Mouse (Mus musculus): Measurements from ENCODE around the gene Ifnab.

Gene Ifnab

DNA sequence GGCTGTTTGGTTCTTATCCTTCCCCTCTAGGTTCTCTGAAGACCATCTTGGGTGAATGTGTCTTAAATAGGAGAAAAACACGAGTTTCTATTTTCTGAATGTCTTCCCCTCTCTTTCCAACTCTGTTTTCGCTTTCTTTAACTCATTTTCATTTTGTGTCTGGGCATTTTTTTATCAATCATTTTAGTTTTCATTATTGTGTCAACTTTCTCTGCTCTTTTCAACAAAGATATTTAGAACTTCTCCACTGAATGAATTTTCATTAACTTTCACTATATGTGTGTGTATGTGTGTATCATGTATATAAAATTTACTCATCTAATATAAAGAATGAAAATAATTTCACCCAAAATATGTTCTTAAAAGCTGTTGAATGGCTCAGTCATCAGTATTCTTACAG lies at the start of gene Ifnab:
Gene Ifnab (minus strand): TSS at position 101 of the 400 bp plus-strand sequence.
- in situ Hi-C loops (cut with MboI; ENCODE audit: low sequenced_read_pairs) = no loop called here

DNA sequence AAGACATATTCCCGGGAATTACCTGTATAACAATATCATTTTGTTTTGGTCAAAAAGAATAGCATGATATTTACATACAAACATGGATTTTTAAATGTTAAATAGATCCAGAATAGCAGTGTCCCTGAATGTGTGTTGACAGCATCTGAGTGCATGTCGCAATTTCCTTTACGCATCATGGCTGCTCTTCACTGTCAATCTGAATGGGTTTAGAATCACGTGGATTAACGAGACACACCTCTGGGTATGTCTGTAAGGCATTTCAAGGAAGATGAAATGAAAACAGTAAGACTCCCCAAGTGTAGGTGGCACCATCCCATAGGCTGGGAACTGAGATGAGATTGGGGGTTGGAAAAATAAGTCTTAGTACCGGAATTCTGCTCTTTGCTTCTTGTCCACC lies 47.9 kb upstream of the Ifnab start:
- in situ Hi-C loops (cut with MboI; ENCODE audit: low sequenced_read_pairs) = no loop called here

DNA sequence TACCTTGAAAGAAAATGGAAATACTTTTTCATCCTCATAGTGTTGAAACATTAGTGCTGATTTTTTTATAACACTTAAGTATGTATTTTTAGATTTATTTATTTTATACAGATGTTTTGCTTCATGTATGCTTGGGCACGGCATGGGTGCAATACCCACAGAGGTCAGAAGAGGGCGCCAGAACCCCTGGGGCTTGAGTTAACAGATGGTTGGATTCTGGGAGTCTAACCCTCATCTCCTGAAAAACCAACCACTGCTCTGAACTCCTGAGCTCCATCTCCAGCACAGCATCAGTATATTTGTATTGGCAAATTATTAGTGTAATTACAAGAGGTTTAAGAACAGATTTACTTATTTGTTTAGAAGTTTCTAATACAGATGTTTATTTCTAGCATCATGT lies 47.3 kb upstream of the Ifnab start:
- in situ Hi-C loops (cut with MboI; ENCODE audit: low sequenced_read_pairs) = no loop called here

DNA sequence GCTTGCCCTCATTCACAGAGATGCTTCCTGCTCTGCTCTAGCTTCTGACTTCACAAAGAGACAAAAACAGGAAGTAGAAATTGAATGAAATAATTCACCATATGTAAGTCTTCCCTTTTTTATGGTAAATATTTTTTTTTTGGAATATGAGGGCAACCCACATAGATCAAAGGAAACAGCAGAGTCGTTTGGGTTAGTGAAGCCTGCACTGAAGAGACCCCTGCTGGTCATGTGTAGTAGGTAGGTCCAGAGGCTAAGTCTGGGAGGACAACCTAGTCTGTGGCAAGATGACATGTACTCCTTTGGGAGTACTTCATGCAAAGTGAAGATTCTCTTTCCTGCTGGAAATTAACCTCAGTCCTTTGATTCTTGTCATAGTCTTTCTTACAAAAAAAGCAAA lies 36.2 kb upstream of the Ifnab start:
- in situ Hi-C loops (cut with MboI; ENCODE audit: low sequenced_read_pairs) = no loop called here

DNA sequence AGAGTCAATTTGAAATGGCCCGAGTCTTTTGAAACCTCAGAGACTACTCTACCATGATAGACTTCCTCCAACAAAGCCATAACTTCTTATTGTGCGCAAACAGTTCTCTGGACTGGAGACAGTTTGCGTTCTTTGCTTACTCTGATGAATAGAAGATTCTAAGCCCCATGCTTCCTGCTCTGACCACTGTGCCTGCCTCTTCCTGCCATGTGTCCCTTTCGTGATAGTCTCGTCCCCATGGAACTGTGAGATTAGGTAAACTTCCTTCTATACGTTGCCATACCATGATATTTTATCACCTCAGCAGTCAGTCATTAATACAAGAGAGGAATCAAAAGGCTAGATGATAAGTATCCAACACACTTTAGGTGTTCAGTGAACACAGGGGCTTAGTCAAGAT lies 35.6 kb upstream of the Ifnab start:
- in situ Hi-C loops (cut with MboI; ENCODE audit: low sequenced_read_pairs) = no loop called here

DNA sequence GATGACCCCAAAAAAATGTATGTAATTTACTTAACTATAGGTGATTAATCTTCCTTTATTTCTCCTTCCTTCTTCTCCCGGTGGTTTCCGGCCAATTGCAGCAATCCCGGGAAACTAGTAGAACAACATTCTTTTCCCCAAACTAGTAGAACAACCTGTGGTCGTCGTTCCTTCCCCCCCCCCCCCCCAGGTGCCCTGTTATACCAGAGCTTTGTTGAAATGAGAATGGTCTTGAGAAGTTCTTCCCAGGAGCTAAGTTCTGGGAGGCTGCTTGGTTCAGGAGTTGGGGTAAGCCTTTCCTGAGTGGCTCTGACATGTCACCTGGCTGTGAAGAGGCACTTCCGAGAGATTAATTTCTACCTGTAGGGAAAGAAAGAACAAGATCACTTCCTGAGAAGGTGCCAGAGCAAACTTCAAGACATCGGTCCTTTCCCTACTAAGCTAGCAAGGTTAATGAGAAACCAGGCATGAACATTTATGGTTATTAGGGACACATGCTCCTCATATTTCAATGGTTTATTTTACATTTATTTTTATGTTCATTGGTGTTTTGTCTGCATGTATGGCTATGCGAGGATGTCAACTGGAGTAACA lies 32.4 kb upstream of the Ifnab start:
- in situ Hi-C loops (cut with MboI; ENCODE audit: low sequenced_read_pairs) = no loop called here

DNA sequence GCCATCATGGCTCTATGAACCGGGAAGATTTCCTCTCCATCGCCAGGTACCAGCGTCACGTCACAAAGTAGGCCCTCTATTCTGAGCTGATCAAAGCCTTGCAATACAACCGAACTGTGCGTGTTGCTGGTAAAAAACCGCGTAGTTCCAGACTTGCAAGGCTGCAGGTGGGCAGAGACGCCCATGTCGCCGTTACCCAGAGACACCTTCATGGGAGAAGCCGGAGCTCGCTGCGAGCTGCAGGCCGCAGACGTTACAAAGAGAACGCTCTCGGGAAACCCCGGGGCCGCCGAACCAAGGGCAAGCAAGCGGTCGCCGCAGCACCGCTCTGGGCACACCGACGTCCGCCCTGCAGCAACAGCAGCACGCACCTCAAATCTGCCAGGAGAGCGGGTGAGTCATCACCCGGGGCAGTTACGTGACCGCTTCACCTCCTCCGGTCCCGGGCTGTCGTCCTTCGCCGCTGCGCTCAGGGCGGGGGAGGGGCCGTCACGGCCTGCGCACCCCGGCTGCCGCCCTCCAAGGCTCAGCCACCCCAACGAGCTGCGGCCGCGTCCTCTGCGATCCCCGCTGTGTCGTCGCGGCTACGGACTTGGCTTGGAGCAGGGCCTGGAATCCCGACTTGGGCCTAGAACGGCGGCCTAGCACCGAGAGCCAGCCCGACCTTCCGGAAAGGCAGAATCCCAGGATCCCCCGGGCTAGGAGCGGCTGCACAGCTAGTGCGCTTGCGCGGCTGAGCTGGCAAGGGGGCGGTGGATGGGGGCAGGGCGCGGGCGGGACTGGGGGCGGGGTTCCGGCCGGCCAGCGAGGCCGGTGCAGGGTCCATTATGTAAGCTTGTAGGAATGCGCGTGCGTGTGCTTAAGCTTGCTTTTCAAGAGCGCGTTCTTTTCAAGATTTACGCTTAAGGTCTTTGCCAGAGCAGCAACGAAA lies 30.9 kb upstream of the Ifnab start, which contains the start of the genes Gm26566 and Klhl9:
Gene Gm26566 (plus strand): TSS at position 15 of the 931 bp plus-strand sequence.
Gene Klhl9 (minus strand): TSS at position 675 of the 931 bp plus-strand sequence.
- in situ Hi-C loops (cut with MboI; ENCODE audit: low sequenced_read_pairs) = no loop called here

DNA sequence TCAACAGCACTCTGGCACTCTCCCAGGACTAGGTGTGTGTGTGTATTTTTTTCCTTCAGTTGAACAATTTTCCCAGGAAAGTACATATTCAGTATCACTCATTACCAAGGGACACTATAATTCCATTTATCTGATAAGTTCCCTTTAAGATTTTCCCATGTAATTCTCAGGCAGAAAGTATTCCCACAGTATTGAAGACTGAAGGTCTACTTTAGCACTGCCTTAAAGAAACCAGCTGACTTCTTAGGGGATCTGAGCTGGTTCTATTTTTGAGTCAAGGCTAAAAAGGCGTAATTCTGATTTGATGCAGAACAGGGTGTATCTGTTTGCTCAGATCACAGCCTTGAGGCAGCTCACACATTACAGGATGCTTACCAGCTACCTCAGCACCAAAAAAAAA lies 27.6 kb upstream of the Ifnab start:
- in situ Hi-C loops (cut with MboI; ENCODE audit: low sequenced_read_pairs) = no loop called here

DNA sequence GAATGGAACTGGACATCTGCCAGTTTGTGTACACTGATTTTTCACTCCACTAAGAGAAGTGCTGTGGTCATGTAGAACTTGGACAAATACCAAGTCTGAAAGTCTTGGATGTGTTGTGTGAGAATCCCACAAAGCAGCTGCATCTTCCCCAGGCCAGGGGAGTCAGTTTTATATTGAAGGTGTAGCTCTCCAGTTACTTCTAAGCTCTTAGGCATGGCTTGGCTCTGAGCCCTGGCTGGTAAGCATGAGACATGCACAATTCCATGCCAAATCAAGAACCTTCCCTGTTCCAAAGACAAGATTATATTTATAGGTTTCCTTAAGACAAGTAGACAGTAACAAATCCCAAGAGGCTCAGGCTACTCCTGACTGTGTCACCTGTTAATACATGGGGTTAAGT lies 23.9 kb upstream of the Ifnab start:
- in situ Hi-C loops (cut with MboI; ENCODE audit: low sequenced_read_pairs) = no loop called here

DNA sequence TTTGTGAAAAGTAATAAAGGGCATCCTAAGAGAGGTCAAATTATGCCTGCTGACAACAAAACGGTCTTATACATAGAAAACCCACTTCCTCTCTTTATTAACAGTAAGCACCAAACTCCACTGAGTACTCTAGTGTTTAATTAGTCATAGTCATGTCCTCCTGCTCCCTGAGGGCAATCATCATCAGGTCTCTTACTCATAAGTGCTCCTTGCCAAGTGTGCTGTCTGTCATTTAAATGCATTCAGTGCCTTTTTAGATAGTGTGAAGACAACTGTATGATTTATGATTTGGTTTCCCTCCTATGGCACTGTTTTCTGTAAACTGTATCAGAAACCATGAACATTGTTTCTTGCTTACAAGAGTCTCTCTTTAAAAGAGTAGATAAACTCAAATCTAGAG lies 23.1 kb upstream of the Ifnab start:
- in situ Hi-C loops (cut with MboI; ENCODE audit: low sequenced_read_pairs) = no loop called here

DNA sequence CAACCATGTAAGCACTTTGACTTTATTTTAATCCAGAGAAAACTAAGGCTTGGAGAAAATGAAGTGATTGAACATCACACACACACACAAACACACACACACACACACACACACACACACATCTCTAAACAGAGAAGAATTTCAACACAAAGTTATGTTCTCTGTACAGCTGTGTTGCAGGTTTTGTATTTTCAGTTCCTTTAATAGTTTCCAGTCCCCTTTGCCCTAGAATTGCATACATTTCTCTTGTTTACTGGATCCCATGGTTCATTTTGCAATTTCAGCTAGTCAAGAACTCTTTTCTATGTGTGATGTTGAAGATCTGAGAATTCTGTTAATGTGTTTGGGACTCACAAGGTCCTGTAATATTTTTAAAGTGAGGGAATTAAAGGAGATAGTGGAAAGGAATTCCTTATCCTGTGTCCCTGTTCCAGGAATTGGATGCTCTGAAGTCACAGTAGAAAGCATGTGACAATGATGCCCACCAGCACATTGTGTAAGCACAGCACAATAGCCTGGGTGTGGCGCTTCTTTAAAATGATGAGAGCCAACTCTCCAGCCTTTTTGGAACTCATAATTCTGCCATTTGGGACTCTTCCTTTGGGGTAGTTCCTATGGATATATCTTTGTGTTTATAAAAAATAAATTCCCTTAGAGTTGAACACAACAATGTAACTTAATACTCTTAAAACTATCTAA lies 16.1 kb upstream of the Ifnab start:
- in situ Hi-C loops (cut with MboI; ENCODE audit: low sequenced_read_pairs) = no loop called here

DNA sequence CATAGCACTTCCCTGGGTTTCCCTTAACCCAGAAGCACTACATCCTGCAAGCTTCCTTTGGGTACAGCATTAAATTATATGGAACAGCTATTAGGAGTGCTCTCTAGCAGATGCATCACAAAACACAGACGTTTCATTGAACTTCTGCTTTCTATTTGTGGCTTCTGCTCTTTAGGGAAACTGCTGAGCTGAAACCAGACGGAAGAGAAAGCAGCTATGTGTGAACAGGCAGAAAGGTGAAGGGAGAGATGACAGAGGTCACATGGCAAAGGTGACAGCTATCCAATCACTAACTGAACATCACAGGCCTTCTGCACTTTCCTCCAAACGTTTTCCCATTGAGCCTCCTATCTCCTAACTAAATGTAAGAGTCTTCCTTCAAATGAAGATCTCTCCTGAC lies 14.8 kb upstream of the Ifnab start:
- in situ Hi-C loops (cut with MboI; ENCODE audit: low sequenced_read_pairs) = no loop called here

DNA sequence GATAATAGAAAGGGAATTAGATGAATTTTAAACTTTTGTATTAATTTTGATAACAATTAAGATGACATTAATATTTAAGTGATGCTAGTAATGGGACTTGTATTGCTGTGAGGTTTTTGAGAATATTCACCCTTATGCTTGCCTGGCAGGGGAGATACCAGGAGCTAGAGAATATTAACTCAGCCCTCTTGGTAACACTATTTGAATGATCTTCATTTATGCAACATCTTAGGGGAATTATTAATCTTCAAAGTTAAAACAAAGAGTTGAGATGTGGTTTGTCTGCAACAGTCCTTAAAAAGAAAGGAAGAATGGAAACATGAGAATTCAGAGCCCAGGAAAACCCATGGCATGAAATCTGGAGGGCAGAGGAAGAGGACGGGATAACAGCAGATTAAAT lies 8.1 kb upstream of the Ifnab start:
- in situ Hi-C loops (cut with MboI; ENCODE audit: low sequenced_read_pairs) = no loop called here

DNA sequence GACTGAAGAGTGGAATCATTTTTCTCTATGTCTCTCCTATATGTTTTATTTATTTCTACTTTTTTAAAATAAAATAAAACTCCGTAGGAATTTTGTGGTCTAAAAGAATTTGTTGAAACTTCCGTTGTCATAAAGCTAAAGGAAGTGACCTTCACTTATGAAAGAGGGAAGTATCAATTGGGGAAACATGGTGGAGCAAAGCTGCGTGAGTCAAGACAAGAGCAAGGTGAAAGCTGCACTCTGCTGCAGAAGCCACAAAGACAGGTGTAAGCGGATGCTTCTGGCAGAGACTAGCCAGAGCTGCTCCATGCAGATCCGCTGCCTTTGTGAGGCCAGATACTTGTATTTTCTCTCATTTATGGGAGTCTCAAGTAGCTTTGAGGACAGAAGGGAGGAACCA lies 7.6 kb upstream of the Ifnab start:
- in situ Hi-C loops (cut with MboI; ENCODE audit: low sequenced_read_pairs) = no loop called here

DNA sequence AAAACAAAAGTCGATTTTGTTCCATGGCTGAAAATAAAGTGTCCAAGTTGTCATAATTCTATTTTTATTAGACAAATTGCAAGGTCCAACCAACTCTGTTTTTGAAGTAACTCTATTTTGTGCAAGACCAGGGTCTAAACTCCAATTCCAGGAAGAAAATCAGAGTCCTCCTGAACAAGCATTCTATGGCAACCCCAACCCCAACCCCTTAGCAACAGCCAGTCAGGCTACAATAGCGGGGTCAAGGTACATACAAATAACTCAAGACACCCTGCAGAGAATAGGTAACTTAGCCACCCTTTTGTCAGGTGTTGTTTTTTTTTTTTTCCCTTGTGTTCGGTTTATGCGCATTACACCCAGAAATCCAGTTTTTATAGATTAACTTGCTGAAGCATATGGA lies 6.6 kb upstream of the Ifnab start:
- in situ Hi-C loops (cut with MboI; ENCODE audit: low sequenced_read_pairs) = no loop called here

DNA sequence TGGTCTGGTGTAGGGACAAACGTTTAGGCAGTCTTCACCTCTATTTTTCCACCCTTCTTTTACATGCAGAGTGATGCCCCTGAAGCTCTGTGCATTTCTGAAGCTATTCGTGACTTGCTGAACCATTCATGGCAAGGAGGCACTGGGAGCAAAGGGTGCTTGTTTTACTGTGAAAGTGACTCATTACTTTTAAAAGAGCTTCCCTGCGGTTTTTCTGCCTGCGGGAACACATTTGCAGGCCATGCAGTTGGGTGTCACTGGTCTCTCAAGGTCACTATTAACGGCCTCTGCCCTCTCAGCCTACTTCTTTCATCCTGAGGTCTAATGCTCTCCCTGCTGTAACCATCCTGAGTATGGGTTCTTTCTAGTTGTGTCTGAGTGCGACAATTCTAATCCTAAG lies 5.9 kb upstream of the Ifnab start:
- in situ Hi-C loops (cut with MboI; ENCODE audit: low sequenced_read_pairs) = no loop called here

DNA sequence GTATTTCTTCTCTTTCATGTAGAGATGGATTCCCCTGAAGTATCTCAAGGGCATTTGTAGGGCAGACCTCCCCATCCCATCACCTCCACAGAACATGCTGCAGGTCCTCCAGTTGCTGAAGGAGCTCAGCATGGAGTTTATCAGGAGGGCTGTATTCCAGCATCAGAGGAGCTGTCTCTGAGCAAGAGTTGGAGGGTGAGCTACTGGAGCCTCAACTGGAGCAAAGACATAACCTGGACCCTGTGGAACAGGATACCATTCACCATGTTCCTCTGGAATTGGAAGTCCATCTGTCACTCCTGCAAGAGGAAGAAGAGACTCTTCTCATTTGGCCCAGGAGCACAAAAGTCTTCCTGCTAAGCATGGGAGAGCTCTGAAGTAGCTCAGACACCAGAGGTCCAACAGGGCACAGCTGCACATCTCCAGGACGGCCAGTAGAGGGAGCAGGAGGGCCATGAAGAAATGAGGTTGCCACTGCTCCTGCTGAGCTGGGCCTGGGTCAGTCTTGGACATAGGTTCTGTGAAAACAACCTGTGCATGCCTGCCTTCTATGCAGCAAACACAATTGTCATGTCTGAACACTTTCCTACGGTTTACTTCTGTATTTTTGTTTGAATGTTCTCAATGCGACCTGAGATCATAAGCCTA lies 5.2 kb upstream of the Ifnab start:
- in situ Hi-C loops (cut with MboI; ENCODE audit: low sequenced_read_pairs) = no loop called here

DNA sequence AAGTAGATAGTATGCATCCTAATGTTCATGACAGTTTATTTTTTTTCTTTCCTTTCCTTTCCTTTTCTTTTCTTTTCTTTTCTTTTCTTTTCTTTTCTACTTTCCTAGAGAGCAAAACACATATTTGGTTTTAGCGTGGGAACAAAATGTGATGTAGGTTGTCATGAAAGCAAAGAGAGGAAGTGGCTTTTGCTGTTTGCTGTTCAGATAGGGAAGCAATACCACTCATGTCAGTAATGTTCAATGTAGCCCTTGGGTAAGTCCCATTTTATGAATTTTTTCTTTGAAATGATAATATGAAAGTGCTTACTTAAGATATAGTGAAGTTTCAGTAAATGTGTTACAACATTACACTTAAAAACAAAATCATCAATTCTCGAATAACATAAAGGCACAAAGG lies 2.2 kb upstream of the Ifnab start:
- in situ Hi-C loops (cut with MboI; ENCODE audit: low sequenced_read_pairs) = no loop called here

DNA sequence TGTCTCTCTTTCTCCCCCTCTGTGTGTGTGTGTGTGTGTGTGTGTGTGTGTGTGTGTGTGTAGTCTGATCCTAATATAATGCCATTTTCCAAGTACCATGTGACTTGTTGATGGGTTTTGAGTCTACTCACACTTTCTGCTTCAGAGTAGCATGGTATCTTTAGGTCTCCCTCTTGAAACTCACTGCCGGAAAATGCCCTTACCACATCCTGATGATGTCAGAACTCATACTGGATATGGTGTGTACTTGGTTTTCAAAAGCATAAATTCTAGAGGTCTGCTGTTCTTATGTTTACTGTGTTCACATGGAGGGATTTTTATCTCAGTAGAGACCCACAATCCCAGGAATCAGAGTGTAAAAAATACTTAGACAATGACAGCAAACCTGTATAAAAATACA lies 1.4 kb upstream of the Ifnab start:
- in situ Hi-C loops (cut with MboI; ENCODE audit: low sequenced_read_pairs) = no loop called here

DNA sequence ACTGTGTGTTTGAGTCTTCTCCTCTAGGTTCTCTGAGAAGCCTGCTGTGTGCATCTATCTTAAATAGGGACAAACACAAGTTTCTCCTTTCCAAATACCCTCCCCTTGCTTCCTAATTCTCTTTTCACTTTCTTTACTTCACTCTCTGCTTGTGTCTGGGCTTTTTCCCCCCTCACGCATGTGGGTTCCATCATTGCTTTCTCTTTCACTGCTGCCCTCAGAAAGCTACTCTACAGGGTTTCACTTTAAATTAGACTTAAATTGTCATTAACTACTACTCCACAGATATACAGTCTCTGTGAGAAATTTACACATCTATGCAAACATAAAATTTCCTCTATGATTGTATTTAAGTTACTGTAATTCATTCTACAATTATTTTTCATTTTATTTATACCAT lies 7.3 kb downstream of the Ifnab start, which contains the start of gene Ifna2:
Gene Ifna2 (minus strand): TSS at position 101 of the 400 bp plus-strand sequence.
- in situ Hi-C loops (cut with MboI; ENCODE audit: low sequenced_read_pairs) = no loop called here

DNA sequence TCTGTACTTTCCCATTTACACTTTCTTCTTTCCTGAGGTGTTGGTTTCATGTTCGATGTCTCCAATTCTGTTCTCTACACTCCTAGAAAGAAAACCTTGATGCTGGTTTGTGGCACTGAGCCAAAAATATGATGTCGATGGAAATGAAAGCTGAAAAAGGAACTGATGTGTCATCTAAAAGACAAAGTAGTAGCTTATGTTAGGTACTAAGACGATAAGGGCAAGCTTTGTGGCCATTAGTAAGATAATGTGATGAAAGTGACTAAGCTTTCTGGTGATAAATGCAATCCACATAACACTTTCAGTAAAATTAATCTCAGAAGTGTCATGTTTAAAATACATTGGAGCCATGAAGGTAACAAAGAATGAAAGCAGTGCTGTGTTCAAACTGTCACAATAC lies 9.8 kb downstream of the Ifnab start:
- in situ Hi-C loops (cut with MboI; ENCODE audit: low sequenced_read_pairs) = no loop called here
